Mouse (Mus musculus) G1E-ER4 (cell line): ENCODE results near the gene Lbx2. TPM values are rescaled to one million over a fixed set of nuclear protein-coding genes. Genes with fewer than 3 reads are reported as not detected.

Experiments used
- GATA1 ChIP-seq: IDR thresholded peaks from one replicate; pipeline ENCODE4 v1.8.0; 2012; ENCODE audit warnings: low read length, inconsistent platforms
- polyA plus RNA-seq: library from polyadenylated mRNA; stranded (reverse); fragments of >175 nt; gene quantifications from 2 replicates; pipeline ENCODE4 v1.2.3, GENCODE M21; 2012

Gene Lbx2
- polyA plus RNA-seq, 1 experiment: 0.10 TPM

GRCm38 (mm10) chr6:83134226-83134625 lies 48.1 kb downstream of the Lbx2 start:
- no peak for TF ChIP-seq GATA1

DNA sequence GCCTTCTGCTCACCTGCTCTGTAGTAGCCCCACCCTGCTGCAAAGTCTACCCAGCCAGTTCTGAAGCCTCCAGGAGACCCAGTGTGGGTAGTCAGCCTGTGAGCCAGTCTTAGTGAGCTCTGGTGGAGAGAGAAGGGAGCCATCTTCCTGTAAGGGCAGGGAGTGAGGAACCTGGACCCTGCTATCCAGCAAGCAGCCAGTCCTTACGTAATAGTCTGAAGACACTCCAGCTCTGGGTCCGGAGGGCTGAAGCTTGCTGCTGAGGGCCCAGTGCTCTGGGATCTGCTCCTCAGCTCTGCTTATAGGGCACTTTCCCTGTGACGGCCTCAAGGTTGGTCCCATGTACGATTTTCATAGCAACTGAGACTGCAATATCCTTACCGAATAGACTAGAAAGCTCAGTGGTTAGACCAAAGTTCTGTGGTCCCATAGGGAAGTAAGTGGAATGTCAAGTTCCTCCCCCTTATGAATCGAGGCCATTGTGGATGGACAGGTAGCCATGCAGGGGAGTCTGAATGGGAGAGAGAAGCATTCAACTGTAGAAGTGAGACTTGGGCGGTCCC lies 48.9 kb downstream of the Lbx2 start, which contains the start of gene Rtkn:
Gene Rtkn (plus strand): TSS at position 513 of the 563 bp plus-strand sequence.
- no peak for TF ChIP-seq GATA1

DNA sequence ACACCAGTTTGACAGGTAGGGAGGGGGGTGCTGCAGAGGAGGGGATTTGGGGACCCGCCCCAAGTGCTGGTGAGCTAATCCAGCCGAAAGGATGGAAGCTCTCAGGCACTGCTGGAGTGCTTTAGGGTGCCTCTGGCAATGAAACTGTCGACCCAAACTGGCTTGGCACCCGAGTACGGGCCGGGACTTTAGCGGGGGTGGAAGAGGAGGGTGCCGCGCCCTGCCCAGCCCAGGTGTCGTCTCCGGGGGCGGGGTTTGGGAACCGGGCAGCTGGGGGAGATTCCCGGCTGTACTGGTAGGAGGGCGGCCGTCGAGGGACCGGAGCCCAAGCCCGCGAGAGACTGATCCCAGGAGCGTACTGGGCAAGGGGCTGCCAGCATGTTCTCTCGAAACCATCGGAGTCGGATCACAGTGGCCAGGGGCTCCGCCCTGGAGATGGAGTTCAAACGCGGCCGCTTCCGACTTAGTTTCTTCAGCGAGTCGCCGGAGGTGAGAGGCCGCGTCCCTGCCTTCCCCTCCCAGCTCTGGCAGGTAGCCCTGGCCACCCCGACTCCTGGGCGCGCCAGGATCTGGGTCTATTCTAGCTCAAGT lies 49.5 kb downstream of the Lbx2 start:
- no peak for TF ChIP-seq GATA1

GRCm38 (mm10) chr6:83136291-83136880 lies 50.2 kb downstream of the Lbx2 start:
- no peak for TF ChIP-seq GATA1

DNA sequence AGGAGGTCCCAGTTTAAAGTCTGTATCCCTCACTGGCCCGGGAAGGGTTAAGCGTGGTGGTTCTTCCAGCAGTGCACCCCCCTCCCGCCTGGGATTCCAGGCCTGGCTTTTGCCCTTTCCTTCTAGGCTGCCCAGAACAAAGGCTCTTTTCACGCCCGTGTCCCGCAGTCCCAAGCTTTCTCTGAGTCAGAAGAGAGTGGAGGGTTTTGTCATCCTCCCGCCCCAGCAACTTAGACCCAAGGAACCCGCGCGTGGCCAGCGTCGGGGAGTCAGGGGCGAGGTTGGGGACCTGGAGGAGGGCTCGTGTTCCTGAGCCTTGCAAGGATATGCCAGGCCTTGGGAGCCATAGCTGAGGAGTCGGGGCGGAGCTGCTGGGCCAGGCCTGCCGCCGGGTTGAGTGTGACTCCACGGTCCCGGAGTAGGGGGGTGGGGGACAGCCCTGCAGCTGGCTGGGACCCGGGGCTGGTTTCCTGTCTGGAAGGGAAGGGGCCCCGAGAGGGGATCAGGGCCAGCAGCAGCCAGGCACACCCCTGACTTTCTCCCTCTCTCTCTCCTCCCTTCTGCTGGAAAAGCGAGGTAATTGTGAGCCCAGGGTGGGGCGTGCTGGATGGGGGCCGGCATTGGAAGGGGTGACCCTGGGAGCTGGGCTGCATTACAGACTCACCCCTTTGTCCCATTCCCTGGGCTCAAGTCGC lies 50.9 kb downstream of the Lbx2 start:
- no peak for TF ChIP-seq GATA1

DNA sequence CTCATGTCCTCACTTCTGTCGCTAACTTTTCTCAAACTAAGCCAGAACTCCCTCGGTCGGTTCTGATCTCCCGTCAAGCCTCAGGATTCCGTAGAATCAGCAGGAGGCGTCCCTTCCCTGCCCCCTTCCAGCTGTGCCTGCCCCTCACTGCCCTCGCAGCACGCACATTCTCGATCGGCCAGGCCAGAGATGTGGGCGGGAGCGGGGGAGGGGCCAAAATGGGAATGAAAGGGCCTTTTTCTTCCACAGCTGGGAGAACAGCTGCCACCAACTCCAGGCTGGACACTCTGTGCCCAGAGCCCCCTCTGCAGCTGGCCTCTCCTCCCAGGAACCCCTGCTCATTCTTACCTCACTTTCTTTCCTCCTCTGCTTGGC lies 51.4 kb downstream of the Lbx2 start:
- TF ChIP-seq GATA1: no peak

Other genes with a start within 250 kb of the Lbx2 start
- gene Sema4f, start 146.6 kb upstream of the Lbx2 start, polyA plus RNA-seq: not detected in 2 replicates
- gene M1ap, start 139.5 kb upstream of the Lbx2 start, polyA plus RNA-seq: 2.1 and 3.4 TPM in 2 replicates
- 128 and 144 TPM in 2 replicates for gene Dok1, start 52.9 kb upstream of the Lbx2 start, polyA plus RNA-seq
- gene Loxl3, start 52.2 kb upstream of the Lbx2 start, polyA plus RNA-seq: 0.30 and 0.32 TPM in 2 replicates
- gene Aup1, start 31.8 kb upstream of the Lbx2 start, polyA plus RNA-seq: 1,009 and 1,196 TPM in 2 replicates
- gene Htra2, start 31.1 kb upstream of the Lbx2 start, polyA plus RNA-seq: 86.7 and 110 TPM in 2 replicates
- 0.85 and 1.5 TPM in 2 replicates for gene Dqx1, start 28.5 kb upstream of the Lbx2 start, polyA plus RNA-seq
- gene Tlx2, start 16.1 kb upstream of the Lbx2 start, polyA plus RNA-seq: not detected in 2 replicates
- 8.6 and 10.8 TPM in 2 replicates for gene Pcgf1, start 8.5 kb upstream of the Lbx2 start, polyA plus RNA-seq
- 12.9 and 13.9 TPM in 2 replicates for gene Ccdc142, start 15.2 kb downstream of the Lbx2 start, polyA plus RNA-seq
- 5.2 and 7.2 TPM in 2 replicates for gene Gm42688, start 15.2 kb downstream of the Lbx2 start, polyA plus RNA-seq
- gene Mrpl53, start 22.7 kb downstream of the Lbx2 start, polyA plus RNA-seq: 69.5 and 81.4 TPM in 2 replicates
- 163 and 176 TPM in 2 replicates for gene Mogs, start 29.1 kb downstream of the Lbx2 start, polyA plus RNA-seq
- 47.0 and 70.0 TPM in 2 replicates for gene Wbp1, start 35.2 kb downstream of the Lbx2 start, polyA plus RNA-seq
- gene Ino80b, start 39.1 kb downstream of the Lbx2 start, polyA plus RNA-seq: 158 and 217 TPM in 2 replicates
- 13.1 and 20.1 TPM in 2 replicates for gene Rtkn, start 49.1 kb downstream of the Lbx2 start, polyA plus RNA-seq
- gene Wdr54, start 70.0 kb downstream of the Lbx2 start, polyA plus RNA-seq: not detected in 2 replicates
- gene 1700003E16Rik, start 70.0 kb downstream of the Lbx2 start, polyA plus RNA-seq: not detected in 2 replicates
- 307 and 323 TPM in 2 replicates for gene Dctn1, start 79.6 kb downstream of the Lbx2 start, polyA plus RNA-seq
- gene Slc4a5, start 133.5 kb downstream of the Lbx2 start, polyA plus RNA-seq: not detected in 2 replicates
- 28.6 and 33.9 TPM in 2 replicates for gene Mthfd2, start 239.5 kb downstream of the Lbx2 start, polyA plus RNA-seq
- gene Mob1a, start 239.6 kb downstream of the Lbx2 start, polyA plus RNA-seq: 121 and 167 TPM in 2 replicates